Mouse (Mus musculus) frontal cortex, postnatal 10 days (tissue): ENCODE measurements at regions not wholly inside any gene's neighbourhood (a gene's known extent, or its start where the extent isn't known, plus 50 kb on each side); places are given as distances from the start of the nearest gene placed in this dataset.

Experiments
- DNase-seq, 2 experiments: peaks; one replicate each; pipeline ENCODE4 v3.0.0; 2022; ENCODE audit warnings: low spot score in 2 of 2, mixed read lengths in 1 of 2

DNA sequence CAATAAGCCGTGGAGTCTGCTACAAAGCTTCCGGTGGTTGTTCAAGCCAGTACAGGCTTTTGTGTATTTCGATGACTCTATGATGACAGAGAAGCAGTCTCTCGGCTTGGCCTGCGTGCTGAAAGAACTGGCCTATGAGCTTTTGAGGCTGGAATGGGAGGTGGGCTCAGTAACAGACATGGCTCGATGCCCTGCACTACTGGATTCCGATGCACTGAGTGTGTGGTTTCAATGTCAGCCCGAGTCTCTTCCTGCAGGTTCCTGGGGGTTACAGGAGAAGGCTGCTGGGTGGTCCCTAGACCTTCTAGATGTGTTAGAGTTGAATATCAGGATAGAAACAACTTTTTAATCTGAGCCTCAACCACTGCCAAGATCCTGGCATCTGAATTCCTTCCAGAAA, 53.2 kb downstream of the Gm815 start:
- DNase-seq, result no peak

DNA sequence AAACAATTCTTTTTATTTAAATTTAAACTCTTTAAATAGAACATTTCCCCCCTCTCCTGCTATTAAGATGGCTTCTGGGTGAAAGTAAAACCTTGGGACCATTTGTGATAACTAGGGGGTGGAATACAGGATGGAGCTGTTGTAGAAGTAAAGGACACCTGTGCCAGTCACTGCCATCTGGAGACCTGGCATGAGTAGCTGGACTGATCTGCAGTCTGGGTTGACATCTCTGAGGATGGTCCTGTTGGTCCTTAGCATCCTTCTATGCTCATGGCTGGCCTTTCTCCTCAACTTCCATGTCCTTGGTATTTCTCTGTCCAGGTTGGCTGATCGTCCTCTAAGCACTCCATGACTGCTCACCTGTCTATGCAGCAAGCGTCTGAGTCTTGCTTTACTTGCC, 58.3 kb downstream of the Gm815 start:
- no peak for DNase-seq

DNA sequence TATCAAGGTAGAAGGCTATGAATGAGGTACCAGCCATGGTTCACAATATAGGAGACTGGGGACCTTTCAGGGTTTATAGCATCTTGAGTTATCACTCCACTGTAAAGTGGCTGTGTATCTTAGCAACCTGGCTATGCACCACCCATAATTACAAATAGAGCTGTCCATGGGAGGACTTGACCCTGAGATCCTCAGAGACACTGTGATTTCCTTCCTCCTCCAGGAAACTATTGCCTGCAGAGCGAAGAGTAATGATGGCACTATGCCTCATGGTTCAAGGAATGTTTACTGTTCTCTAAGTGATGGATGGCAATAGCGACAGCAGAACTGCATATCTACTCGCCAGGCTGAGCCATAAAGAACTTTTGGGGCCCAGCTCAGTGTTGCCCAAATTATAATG, 60.9 kb downstream of the Gm815 start:
- DNase-seq, result no peak

DNA sequence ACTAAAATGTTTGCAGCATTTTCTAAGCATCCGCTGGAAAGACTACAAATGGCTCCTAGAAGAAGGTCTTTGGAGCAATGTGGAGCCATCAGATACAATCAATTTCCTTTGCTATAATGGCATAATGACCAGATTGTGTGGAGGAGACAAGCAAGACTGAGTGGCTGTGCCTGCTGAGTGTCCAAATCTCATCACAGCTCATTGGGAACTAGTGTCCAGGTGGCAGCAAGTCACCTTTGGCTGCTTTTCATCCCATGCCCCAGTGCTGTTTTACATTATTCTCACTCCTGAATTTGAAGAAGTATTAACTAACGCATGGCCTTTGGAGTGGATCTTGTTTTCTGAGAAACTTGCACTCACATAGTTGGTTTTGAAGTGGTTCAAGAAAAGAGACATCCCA, 62.8 kb downstream of the Gm815 start:
- no peak for DNase-seq

DNA sequence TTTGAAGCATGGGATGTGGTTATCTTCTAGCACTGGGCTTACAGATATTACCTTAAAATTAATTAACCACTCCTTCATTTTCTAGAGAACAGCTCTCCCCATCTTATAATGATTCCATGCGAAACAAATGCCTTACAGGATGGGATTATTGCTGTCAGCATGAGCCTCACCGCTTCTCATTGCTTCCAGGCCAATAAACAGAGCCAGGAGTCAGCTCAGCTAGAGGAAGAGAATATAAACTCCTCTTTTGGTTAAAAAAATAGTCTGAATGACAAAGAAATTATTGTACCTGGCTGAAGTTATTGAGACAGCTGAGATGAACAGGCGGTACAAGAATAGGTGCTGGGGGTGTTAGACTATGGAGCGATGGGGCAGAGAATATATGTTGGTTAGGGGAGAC, 63.5 kb downstream of the Gm815 start:
- DNase-seq, result no peak

DNA sequence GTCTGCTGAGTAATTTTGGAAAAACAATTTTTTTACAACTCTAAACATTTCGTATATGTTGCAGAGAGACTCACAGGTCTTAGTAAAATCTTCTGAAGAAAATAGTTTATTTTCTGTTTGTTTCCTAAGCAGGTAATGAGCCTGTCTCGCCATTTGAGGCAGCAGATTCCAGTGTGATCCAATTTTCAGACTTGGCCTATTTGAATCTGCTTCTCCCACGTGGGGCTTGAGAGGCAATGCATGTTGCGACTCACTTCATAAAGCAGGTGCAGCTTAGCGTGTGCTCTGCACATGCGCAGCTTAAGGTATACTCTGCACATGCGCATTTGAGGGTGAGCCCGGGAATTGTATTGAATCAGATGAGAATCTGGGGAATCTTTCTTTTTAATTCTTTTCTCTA, 67.7 kb downstream of the Gm815 start:
- no peak for DNase-seq

DNA sequence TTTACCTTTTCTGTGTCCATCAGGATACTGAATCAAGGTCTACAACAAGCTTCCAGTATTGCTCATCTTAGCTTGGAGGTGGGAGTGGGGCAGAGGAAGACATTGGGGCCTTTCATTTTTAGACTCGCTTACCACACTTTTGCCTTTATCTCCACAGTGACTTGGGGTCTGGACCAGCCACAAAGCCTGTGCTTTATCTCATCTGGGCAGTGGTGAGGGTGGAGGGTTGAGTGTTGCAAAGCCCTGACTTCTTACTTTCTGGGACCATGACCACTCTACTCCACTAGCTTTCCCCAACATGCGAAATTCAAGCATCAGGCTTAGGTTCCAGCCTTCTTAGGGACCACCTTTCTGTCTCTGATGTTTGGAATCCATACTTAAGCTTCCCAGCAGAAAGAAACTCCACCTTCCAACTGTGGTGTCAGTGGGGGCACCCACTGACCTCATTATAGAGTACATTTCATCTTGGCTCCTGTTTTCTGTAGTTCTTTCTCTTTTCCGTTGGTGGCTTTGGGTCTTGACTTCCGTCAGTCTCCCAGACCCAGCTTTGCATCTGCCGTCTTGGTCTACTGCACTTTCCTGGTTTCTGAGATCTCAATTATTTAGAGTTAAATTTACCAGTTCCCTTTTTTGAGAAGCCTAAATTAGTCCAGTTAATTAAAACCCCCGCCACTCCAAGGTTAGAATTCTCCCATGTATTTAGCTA, 80.5 kb downstream of the Gm815 start:
- DNase-seq, result no peak

DNA sequence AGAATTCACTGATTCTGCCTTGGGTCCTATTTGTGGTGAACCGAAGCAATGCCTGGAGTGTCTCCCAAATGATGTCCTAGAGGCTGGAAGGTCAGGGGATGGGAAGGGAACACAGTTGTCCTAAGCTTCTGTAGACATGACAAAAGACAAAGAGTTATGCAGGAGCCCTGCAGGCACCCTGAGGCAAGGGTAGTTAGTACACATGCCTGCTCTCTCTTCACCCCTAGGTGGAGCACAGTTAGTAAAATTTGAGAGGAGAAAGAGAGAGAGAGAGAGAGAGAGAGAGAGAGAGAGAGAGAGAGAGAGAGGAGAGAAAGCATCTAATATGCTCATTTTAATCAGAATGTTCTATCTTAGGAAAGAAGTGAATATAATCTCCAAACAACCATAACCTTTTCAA, 87.4 kb downstream of the Gm815 start:
- no peak for DNase-seq

DNA sequence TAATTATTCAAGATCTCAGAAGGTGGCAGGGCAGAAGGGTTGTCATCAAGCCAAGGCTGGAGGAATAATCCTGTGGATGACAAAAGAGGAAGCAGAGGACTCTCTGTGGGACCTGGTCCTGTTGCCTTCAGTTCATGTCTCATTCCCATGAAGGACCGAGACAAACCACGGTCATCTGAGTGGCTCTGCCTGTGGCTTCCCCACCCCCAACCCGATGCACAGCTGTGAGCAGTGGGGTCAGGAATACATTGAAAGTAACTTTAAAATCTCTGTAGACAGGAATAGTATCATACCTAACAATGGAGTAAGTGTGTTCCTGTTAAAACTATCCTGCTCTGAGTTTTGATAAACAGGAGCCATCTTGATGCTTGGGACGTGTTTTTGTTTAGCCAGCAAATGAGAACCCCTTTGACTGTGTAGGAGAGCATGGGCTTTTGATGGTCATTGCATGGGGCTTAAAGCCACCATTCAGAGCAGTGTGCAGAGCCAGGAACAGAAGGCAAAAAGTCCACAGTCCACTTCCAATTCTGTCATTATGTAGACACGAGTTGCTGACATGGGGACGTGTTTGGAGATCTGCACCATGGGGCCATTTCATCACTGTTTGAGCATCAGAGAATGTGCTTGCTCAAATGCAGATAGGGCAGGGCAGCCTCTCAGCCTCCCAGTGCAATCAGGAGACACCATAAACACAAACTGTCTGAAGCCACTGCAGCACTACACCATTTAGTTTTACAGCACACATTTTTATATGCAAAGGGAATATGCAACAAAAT, 88.3 kb downstream of the Gm815 start:
- DNase-seq, result no peak

DNA sequence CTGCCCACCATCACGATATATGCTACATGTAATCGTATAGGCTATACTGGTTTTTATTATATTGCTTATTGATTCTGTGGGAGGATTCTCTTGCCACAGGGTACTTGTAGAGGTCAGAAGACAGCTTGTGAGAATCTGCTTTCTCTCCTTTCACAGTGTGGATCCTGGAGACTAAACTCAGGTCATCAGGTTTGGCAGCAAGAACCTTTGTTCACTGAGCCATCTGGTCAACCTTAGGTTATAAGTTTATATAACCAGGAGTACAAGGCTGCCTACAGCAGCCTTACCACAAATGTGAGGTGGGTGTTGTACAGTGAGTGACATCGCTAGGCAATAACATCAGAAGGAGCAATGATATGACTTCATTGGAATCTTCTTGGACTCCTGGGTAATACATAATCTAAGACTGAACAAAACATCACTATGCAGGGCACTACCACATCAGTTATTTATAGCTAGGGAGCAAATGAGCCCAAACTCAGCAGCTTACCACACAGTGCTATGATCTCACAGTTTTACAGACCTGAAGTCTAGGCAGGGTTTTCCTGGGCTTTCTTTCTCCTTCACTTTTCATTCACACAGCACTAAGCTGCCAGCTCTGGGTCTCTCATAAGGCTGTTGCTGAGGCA, 89.0 kb downstream of the Gm815 start:
- no peak for DNase-seq

DNA sequence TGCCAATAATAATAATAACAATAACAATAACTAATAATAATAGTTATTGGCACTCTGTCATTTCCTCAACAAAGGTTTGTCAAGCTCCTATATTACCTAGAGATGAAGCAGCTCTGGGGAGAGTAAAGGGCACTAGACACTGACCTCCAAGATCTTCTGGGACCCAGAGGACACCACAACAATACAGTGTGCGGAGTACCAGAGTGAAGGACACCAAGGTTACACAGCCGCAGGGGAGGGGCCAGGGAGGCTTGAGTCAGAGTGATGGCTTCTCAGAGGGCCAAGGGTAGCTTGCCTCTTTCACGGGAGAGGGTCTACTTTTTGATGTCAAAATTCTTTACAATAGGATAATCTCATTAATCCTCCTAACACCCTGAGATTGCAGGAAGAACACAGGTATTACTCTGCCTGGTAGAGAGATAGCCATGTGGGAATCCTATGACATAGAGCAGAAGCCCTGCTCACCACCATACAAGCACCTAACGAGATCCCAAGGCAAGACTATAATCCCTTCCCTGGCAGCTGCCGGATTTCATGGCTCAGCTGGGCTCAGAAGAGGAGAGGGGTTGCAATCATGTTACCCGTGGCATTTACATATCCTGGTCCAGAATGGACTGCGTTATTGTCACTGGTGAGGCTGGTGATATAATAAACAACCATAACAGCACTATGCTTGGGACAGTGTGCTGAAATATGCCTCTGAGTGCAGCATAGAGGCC, 91.1 kb downstream of the Gm815 start:
- no peak for DNase-seq

DNA sequence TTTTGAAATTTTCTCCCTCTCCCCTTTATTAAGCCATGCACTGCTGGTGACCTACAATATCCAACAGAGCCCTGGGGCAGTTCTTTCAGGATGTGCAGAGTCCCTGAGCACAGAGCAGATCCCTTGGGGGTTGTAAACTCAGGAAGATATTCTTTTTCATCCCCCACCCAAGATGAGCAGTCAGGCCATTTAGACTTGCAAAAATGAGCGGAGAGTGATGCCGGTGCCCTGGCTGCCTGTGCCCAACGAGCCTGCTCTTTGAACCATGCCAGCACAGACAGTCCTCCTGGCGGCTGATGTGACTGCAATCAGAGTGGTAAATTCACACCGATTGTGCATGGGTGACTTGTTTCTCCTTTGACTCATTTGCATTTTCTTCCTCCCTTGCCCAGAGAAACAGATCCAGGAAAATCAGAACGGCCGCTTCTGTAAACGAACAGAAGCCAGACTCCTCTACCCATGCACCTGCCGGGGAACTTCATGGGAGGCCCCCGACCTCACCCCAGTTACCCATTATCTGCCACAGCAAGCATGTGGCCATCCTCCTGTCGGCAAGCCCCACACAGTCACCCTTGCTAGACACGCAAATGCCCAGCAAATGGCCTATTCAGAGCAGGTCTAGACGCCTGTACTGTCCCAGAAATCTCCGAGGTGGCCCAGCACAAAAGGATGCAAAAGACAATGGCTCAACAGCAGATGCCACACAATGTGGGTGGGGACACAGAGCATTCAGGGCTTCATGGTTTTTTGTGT, 92.4 kb downstream of the Gm815 start:
- no peak for DNase-seq

DNA sequence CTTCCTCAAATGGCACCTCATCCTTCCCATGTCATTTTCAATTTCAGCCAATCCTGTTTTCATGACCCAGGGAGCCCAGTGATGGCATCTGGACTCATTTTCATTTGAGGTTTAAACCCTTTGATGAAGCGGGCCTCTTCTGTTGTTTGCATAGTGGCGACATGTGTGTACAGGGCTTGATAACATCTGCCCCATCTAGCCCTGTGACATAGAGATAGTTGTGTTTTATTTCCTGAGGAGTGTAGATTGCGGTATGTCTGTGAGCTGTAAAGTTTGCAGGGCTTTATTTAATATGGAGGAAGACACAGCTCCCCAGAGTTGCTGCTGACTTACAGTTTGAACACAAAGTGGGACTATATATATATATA, 92.9 kb downstream of the Gm815 start:
- DNase-seq, result no peak

DNA sequence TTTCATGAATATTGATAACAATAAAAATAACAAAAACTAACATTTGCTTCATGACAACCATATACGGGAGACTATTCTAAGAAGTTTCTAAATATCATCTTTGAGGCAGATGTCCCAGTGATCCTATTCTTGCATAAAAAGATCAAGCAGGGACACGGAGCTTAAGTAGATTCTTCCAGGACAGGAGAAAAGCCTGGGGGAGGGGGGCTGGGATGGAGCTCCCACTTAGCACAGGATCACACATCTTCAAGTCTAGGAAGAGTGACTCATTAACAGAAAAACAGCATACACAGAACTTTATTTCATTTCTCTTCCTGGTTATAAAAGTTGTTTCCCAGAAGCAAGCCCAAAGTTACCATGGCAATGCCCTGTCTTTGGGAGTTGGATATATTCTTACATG, 93.6 kb downstream of the Gm815 start:
- no peak for DNase-seq

DNA sequence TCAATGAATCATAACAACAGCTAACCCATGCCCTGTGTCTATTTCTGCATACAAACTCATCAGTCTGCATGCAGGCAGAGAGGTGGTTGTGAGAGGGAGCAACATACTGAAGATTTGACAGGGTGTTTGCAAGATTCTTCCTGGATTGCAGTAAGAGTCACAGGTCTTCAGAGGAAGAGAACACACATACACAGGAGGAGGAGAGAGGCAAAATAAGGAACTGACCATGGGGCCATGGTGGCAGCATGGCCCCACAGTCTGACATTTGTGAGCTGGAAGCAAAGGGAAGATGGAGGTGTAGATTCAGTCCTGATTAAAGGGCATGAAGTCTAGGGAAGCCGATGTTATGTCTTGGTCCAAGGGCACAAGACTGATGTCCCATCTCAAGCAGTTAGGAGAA, 101.0 kb downstream of the Gm815 start:
- DNase-seq, result no peak

DNA sequence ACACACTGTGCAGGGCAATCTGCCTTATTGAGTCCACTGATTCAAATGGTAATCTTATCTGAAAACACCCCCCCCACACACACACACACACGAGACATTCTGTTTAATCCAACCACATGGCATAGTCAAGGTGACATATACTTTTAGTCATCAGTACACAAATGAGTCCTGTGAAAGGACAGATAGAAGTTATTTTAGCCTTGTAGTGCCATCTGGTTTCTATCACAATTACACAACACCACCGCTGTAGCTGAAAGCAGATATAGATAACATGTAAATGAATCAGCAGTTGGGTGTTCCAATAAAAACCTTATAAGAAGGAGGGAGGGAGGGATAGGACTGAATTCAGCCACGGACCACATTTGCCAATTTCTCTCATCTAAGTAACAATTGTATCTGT, 101.5 kb downstream of the Gm815 start:
- no peak for DNase-seq

DNA sequence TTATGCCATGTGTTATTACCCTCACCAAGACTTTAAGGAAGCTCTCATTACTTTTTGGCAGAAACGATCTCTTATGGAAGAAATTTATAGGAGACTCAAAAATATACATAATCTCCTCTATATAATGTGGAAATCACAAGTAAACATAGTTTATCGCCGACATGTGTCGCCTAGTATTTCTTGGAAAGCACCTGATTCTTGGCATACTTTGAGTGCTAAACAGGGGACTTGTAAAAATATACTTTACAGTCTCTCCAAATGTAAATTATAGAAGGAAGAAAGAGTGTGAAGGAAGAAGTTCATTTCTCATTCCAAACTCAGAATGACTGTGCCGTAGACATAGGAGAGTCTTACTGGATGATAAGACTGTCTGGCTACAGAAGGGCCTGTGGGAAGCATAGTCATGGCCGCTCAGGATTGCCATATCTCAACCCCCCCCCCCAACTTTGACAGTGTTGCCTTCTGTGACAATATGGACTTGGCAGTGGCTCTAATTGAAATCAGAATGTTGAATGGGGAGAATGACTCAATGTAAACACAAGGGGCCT, 102.3 kb downstream of the Gm815 start:
- no peak for DNase-seq

DNA sequence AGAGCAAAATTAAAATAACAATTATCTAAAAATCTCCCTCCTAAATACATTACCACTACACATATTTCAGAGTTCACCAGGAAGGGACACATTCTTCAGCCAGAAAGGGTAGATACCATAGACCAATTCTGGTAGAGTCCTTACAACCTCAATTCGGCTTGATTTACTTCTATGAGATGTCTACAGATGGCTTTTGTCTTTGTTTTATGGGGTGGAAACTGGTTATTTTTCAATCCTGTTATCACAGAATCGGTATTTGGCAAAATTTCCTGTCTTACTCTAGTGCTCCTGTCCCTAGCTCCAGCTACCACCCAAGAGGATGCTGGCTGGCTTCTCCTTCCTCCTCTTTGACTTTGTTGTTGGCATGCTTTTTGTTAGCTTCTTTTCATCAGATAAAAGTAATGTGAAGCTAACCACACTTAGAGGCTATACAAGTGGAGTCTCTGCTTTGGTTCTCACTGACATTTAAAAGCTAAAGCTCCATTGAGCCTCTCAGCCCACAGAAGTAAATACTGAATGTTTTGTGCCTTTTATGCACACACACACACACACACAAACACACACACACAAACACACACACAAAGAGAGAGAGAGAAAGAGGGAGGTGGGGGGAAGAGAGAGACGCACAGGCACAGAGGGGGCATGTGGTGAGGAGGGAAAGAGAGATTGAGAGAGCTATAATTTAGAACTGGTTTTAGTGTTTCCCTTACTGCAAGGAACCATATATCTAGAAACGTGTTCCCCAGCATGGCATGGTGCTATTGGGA, 109.1 kb downstream of the Gm815 start:
- no peak for DNase-seq

DNA sequence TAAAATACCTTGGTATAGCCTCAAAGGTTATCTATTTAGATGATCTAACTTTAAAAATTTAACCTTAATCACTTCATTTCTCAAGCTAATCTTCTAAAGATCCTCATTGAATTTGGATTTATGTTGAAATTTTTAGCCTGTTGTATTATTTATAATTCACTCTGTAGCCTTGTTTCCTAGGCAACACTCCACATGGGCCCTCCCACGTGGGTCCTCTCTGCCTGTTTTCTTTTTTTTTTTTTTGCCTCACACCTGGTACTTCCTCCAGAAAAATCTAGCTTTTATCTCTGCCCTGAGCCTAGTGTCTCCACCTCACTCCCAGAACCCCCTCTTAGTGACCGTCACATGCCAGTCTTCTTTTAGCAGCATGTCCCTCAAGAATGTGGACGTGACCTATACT, 113.9 kb downstream of the Gm815 start:
- DNase-seq, result no peak

DNA sequence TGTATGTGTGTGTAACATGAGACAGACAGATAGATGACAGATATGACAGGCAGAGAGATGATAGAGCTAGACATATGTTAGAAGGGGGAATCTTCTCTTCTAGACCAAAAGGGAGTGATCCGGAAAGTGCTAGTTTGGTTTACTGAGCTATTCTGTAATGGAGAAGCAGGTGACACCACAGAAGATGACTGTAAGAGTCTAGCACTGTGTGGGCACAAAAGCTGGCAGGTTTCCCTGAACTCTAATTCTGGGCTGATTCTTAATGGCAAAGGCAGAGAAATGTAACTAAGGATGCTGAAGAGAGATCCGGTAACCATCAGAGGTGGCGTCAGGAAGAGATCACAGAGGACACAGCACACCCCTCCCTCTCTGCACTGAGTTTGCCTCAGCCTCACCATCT, 136.2 kb downstream of the Gm815 start:
- no peak for DNase-seq

DNA sequence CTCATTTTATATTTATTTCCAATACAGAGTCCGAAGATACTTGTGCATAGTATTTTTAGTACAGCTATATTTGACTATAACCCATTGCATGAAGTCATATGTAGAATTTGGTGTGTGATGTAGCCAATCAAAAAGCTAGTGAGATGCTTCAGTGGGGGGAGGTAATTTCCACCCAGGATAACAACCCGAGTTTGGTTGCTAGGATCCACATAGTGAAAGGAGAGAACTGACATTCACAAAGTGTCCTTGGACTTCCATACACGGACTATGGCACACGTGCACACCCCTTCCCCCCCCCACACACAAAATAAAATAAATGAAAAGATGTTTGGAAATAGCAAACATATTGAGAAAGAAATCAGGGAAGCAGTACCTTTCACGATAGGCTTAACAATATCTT, 137.2 kb downstream of the Gm815 start:
- DNase-seq, result no peak
